Mouse (Mus musculus): ENCODE measurements around the gene Stum. TPM values are rescaled to one million over a fixed set of nuclear protein-coding genes. Genes with fewer than 3 reads are reported as not detected.

The Stum gene
- total and polyA plus RNA-seq, 3 experiments: 0.11 TPM; not detected in 2

DNA sequence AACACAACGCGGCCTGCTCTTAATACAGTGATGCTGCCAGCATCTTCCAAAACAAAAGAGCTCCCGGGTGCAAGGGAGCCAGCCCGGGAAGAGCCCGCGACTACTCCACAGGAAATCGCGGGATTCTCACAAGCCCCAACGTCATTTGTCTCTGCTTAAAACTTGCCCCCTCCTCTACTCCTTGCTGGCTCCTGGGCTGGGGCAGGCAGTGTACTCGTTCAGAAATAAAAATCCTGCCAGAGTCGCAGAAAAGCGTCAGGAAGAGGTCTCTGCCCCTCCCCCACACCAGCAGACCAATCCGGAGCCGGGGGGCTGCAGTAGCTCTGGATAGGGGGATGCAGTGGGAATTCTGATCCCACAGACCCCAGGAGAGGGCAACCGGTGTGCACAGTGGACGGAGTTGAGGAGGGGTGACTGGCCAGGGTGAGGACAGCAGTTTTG, 50.2 kb downstream of the Stum start:
- H3K27me3 ChIP-seq (ENCODE audit: insufficient read depth, low read length): peaks cover 62% of the 10 kb centered on the region
- H3K9me3 ChIP-seq (replicated peaks): no peaks in the 10 kb centered on the region
- DNase-seq (ENCODE audit: low spot score): no peak
- TF ChIP-seq GATA2 (IDR thresholded peaks at IDR 0.05; ENCODE audit: borderline replicate concordance, low read depth, low read length) (no peak), CTCF (IDR thresholded peaks at IDR 0.05; ENCODE audit: low read depth, low read length) (no peak), TAL1 (conservative IDR thresholded peaks at IDR 0.05; ENCODE audit: low read depth, low read length) (no peak), GATA1 (IDR thresholded peaks at IDR 0.05; ENCODE audit: borderline replicate concordance, low read length) (no peak), POLR2AphosphoS5 (IDR thresholded peaks at IDR 0.05; ENCODE audit: insufficient replicate concordance, low read depth, low read length) (no peak)
- no peak for ATAC-seq (ENCODE audit: extremely low read depth, insufficient number of reproducible peaks, low FRiP score, poor library complexity, severe bottlenecking)
- no peaks in the 10 kb centered on the region for H3K36me3 ChIP-seq (replicated peaks)
- H3K4me3 ChIP-seq (ENCODE audit: low read depth, low read length): no peak overlapping the region
- peaks cover 14% of the 10 kb centered on the region for H3K4me1 ChIP-seq (ENCODE audit: insufficient read depth, low read depth, low read length)

DNA sequence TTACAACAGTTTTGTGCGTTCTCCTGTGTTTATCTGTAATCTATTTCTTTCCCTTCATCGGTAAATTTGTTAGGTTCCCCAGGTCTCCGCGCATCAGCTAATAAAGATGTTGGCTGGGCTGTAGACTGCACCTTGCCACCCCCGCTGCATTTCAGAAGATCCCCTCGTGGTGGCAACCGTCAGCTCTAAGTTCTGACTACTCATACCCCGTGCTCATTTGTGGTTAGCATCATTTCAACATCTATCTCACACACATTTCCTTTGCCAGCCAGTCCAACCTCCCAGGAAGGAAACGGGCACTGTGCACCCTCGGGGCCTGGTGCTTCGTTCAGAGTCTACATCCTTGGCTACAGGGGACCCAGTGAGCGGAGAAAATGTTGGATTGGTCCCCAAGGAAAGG, 51.5 kb downstream of the Stum start:
- DNase-seq (ENCODE audit: low spot score) (no peak), ATAC-seq (ENCODE audit: extremely low read depth, insufficient number of reproducible peaks, low FRiP score, poor library complexity, severe bottlenecking) (0 out of 2 replicates have a peak, but pooled peaks have one; percentile 16)
- Histone ChIP-seq H3K36me3 (replicated peaks) (no peaks in the 10 kb centered on the region), H3K4me3 (ENCODE audit: low read depth, low read length) (no peak overlapping the region), H3K4me1 (ENCODE audit: insufficient read depth, low read depth, low read length) (peaks cover 22% of the 10 kb centered on the region), H3K9me3 (replicated peaks) (no peaks in the 10 kb centered on the region), H3K27me3 (ENCODE audit: insufficient read depth, low read length) (peaks cover 57% of the 10 kb centered on the region)
- TF ChIP-seq TAL1 (conservative IDR thresholded peaks at IDR 0.05; ENCODE audit: low read depth, low read length): no peak
- TF ChIP-seq CTCF (IDR thresholded peaks at IDR 0.05; ENCODE audit: low read depth, low read length): no peak
- no peak for TF ChIP-seq POLR2AphosphoS5 (IDR thresholded peaks at IDR 0.05; ENCODE audit: insufficient replicate concordance, low read depth, low read length)
- TF ChIP-seq GATA1 (IDR thresholded peaks at IDR 0.05; ENCODE audit: borderline replicate concordance, low read length): no peak

DNA sequence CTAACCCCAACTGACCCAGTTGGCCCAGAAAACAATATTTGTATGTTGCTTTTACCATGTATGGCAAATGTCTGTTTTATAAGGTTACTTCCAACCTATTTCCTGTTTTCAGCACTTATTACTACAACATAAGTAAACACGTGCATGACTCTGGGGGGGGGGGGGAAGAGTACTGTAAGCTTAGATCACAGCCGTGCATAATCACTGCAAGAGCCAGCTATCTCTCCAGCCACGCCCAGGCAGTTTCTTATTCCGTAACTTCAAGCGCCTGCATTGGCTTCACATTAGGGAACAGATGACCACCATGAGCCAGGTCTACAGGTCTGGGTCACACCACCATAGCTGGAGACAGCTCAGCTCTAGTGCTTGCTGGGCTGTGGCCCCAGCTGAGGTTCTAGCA, 53.5 kb downstream of the Stum start:
- peaks cover 19% of the 10 kb centered on the region for H3K4me1 ChIP-seq (ENCODE audit: insufficient read depth, low read depth, low read length)
- no peak for DNase-seq (ENCODE audit: low spot score)
- ATAC-seq (ENCODE audit: extremely low read depth, insufficient number of reproducible peaks, low FRiP score, poor library complexity, severe bottlenecking): no peak
- peaks cover 15% of the 10 kb centered on the region for H3K36me3 ChIP-seq (replicated peaks)
- no peak overlapping the region for H3K4me3 ChIP-seq (ENCODE audit: low read depth, low read length)
- H3K27me3 ChIP-seq (ENCODE audit: insufficient read depth, low read length): peaks cover 40% of the 10 kb centered on the region
- TF ChIP-seq TAL1 (conservative IDR thresholded peaks at IDR 0.05; ENCODE audit: low read depth, low read length): no peak
- TF ChIP-seq POLR2AphosphoS5 (IDR thresholded peaks at IDR 0.05; ENCODE audit: insufficient replicate concordance, low read depth, low read length): no peak
- TF ChIP-seq CTCF (IDR thresholded peaks at IDR 0.05; ENCODE audit: low read depth, low read length): no peak
- no peak for TF ChIP-seq GATA1 (IDR thresholded peaks at IDR 0.05; ENCODE audit: borderline replicate concordance, low read length)
- no peak for TF ChIP-seq GATA2 (IDR thresholded peaks at IDR 0.05; ENCODE audit: borderline replicate concordance, low read depth, low read length)
- H3K9me3 ChIP-seq (replicated peaks): no peaks in the 10 kb centered on the region

DNA sequence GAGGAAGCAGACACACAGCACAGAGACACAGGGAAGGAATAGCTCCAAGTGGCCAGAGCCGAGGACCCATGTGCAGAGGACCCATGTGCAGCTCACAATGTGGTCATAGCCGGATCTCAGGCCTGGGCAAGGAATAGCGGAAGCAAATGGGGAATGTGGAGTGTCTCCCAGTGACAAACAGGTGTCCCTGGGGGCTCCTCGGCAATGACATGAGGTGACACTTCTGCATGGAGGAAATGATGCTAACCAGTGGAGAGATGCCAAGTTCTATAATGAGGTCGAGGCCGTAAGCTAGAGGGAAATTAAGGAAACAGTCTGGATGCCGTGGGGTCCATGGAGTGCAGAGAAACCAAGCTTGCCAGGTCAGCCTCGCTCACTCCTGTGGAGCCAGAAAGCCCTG, 54.4 kb downstream of the Stum start:
- H3K9me3 ChIP-seq (replicated peaks): no peaks in the 10 kb centered on the region
- H3K27me3 ChIP-seq (ENCODE audit: insufficient read depth, low read length): peaks cover 31% of the 10 kb centered on the region
- peaks cover 19% of the 10 kb centered on the region for H3K4me1 ChIP-seq (ENCODE audit: insufficient read depth, low read depth, low read length)
- TF ChIP-seq POLR2AphosphoS5 (IDR thresholded peaks at IDR 0.05; ENCODE audit: insufficient replicate concordance, low read depth, low read length): no peak
- no peak for TF ChIP-seq GATA2 (IDR thresholded peaks at IDR 0.05; ENCODE audit: borderline replicate concordance, low read depth, low read length)
- TF ChIP-seq TAL1 (conservative IDR thresholded peaks at IDR 0.05; ENCODE audit: low read depth, low read length): no peak
- TF ChIP-seq GATA1 (IDR thresholded peaks at IDR 0.05; ENCODE audit: borderline replicate concordance, low read length): no peak
- no peak overlapping the region for H3K4me3 ChIP-seq (ENCODE audit: low read depth, low read length)
- peaks cover 23% of the 10 kb centered on the region for H3K36me3 ChIP-seq (replicated peaks)
- DNase-seq (ENCODE audit: low spot score) (no peak), ATAC-seq (ENCODE audit: extremely low read depth, insufficient number of reproducible peaks, low FRiP score, poor library complexity, severe bottlenecking) (no peak)

GRCm38 (mm10) chr1:180428101-180428712, 55.1 kb downstream of the Stum start:
- DNase-seq (ENCODE audit: low spot score) (peak; percentile 54), ATAC-seq (ENCODE audit: extremely low read depth, insufficient number of reproducible peaks, low FRiP score, poor library complexity, severe bottlenecking) (no peak; the same call in 1 of the 2 replicates)
- Histone ChIP-seq H3K4me1 (ENCODE audit: insufficient read depth, low read depth, low read length) (peaks cover 25% of the 10 kb centered on the region), H3K4me3 (ENCODE audit: low read depth, low read length) (no peak overlapping the region), H3K36me3 (replicated peaks) (peaks cover 30% of the 10 kb centered on the region), H3K27me3 (ENCODE audit: insufficient read depth, low read length) (peaks cover 24% of the 10 kb centered on the region), H3K9me3 (replicated peaks) (no peaks in the 10 kb centered on the region)
- TF ChIP-seq TAL1 (conservative IDR thresholded peaks at IDR 0.05; ENCODE audit: low read depth, low read length) (no peak), GATA1 (IDR thresholded peaks at IDR 0.05; ENCODE audit: borderline replicate concordance, low read length) (no peak), POLR2AphosphoS5 (IDR thresholded peaks at IDR 0.05; ENCODE audit: insufficient replicate concordance, low read depth, low read length) (no peak), CTCF (IDR thresholded peaks at IDR 0.05; ENCODE audit: low read depth, low read length) (peak; percentile 98), GATA2 (IDR thresholded peaks at IDR 0.05; ENCODE audit: borderline replicate concordance, low read depth, low read length) (no peak)

- Histone ChIP-seq H3K9me3 (replicated peaks) (no peaks in the 10 kb centered on the region), H3K4me1 (ENCODE audit: insufficient read depth, low read depth, low read length) (peaks cover 30% of the 10 kb centered on the region), H3K4me3 (ENCODE audit: low read depth, low read length) (no peak overlapping the region), H3K27me3 (ENCODE audit: insufficient read depth, low read length) (peaks cover 21% of the 10 kb centered on the region), H3K36me3 (replicated peaks) (peaks cover 34% of the 10 kb centered on the region)
- TF ChIP-seq POLR2AphosphoS5 (IDR thresholded peaks at IDR 0.05; ENCODE audit: insufficient replicate concordance, low read depth, low read length) (no peak), CTCF (IDR thresholded peaks at IDR 0.05; ENCODE audit: low read depth, low read length) (no peak), GATA1 (IDR thresholded peaks at IDR 0.05; ENCODE audit: borderline replicate concordance, low read length) (no peak), GATA2 (IDR thresholded peaks at IDR 0.05; ENCODE audit: borderline replicate concordance, low read depth, low read length) (no peak), TAL1 (conservative IDR thresholded peaks at IDR 0.05; ENCODE audit: low read depth, low read length) (no peak)
- DNase-seq (ENCODE audit: low spot score) (no peak), ATAC-seq (ENCODE audit: extremely low read depth, insufficient number of reproducible peaks, low FRiP score, poor library complexity, severe bottlenecking) (no peak)
Observed at GRCm38 (mm10) chr1:180427685-180428084, 55.6 kb downstream of the Stum start.
